In genomic region chr7:110708116-110708515, GRCm38 (mm10) we compare ENCODE assay signal across 9 mouse cellular contexts. TPM values are rescaled to one million over a fixed set of nuclear protein-coding genes. Genes with fewer than 3 reads are reported as not detected.
DNase-seq lines count a peak whose midpoint lies in the region; TF ChIP-seq lines count a peak whose summit lies in the region.
"Had no signal": no experiment of that assay in that cellular context is flagged by ENCODE, and none has a peak within 500 bp of the region (broad histone marks: within the 10 kb centered on the region; RNA-seq: fewer than 3 reads in every experiment).

No protein-coding gene starts in this region.

- no peak for TF ChIP-seq CTCF in thymus, adult 2 months (IDR thresholded peaks at IDR 0.05; ENCODE audit: borderline replicate concordance, control insufficient read depth, extremely low read depth, insufficient read depth, low read length, poor library complexity)

- no peak for TF ChIP-seq POLR2A in thymus, adult 2 months (IDR thresholded peaks at IDR 0.05; ENCODE audit: control insufficient read depth, extremely low read depth, insufficient read depth, low read length, poor library complexity)

- H3K27ac ChIP-seq in thymus, adult 2 months (ENCODE audit: control insufficient read depth, insufficient read depth, low read length), result no peak overlapping the region
- H3K27ac ChIP-seq: liver, embryonic 13.5 days had no signal

- no peaks in the 10 kb centered on the region for H3K27me3 ChIP-seq in thymus, adult 2 months (ENCODE audit: control insufficient read depth, insufficient read depth, low read length)
- H3K27me3 ChIP-seq: liver, embryonic 13.5 days had no signal

- no peaks in the 10 kb centered on the region for H3K36me3 ChIP-seq in thymus, adult 2 months (ENCODE audit: control insufficient read depth, insufficient read depth, low read length)
- H3K36me3 ChIP-seq: liver, embryonic 13.5 days had no signal

- H3K4me3 ChIP-seq in thymus, adult 2 months (ENCODE audit: control insufficient read depth, insufficient read depth, low read length), result no peak overlapping the region
- H3K4me3 ChIP-seq: liver, embryonic 13.5 days had no signal

- intact Hi-C loops in gastrocnemius, postnatal 14 days (cut with DNase I; ENCODE audit: low total_unique reads), result no loop called here

- peak; percentile 57 for DNase-seq in ovary, adult 18-20 months (ENCODE audit: low spot score)
- DNase-seq in ovary, postnatal 14 days (ENCODE audit: low spot score), result no peak
- DNase-seq in gastrocnemius, postnatal 14 days, result peak; percentile 60
- peak; percentile 58 to 65 for DNase-seq in kidney, postnatal 36 days
- DNase-seq in testis, postnatal 14 days (ENCODE audit: low spot score), result peak; percentile 51
- DNase-seq in thymus, adult 2 months, result no peak
- no peak for DNase-seq in frontal cortex, postnatal 25 days (ENCODE audit: low spot score in 2 of 2)
- DNase-seq in cerebellum, adult 9-10 months, result no peak
- DNase-seq: liver, embryonic 13.5 days had no signal

- H3K4me1 ChIP-seq in thymus, adult 2 months (replicated peaks; ENCODE audit: control insufficient read depth, insufficient read depth, low read length), result peaks cover 2% of the 10 kb centered on the region

- 88% methylated on average over 9 of the region's 9 CpGs for WGBS in thymus, adult 2 months

RNA-seq across cellular contexts. Expression of gene Ampd3, which starts 59.9 kb away (rescaled TPM):
- total RNA-seq in gastrocnemius, postnatal 14 days (2021), result 1 to 10 TPM; 6.6 to 7.7 TPM
- polyA plus RNA-seq in thymus, adult 2 months (2012; rRNA removed), result 6.8 and 9.8 TPM in 2 replicates

Comparison
In these comparisons a context has a peak if more than half of its experiments do, and no peak if none do; other contexts are left out.
1. DNase-seq: peak in ovary, adult 18-20 months (single experiment), gastrocnemius, postnatal 14 days (single experiment), kidney, postnatal 36 days (2 of 2) and testis, postnatal 14 days (single experiment); none in ovary, postnatal 14 days (single experiment), thymus, adult 2 months (single experiment), frontal cortex, postnatal 25 days (0 of 2) and cerebellum, adult 9-10 months (single experiment).